Mouse (Mus musculus): ENCODE results near the gene Plekhn1. TPM values are rescaled to one million over a fixed set of nuclear protein-coding genes. Genes with fewer than 3 reads are reported as not detected.

The Plekhn1 gene
- polyA plus RNA-seq, 1 experiment from 2014 or later, result 11.6 TPM

DNA sequence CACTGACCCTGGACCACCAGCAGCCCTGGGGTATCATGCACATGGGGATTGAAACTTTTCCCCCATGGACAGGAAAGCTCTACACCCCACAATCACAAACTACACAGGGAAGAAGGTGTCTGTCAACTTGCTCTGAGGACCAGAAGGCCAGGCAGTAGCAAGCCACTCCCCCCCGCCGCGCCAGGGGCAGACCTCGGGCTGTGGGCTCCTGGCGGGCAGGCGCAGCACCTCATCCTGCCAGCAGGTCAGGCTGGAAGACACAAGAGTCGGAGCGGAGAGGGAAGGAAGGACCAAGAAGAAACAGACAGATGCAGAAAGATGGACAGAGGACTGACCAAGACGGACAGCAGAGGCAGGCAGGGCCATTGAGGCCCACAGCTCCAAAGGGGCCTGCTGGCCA, 57.0 kb downstream of the Plekhn1 start:
- Histone ChIP-seq H3K9me3 (replicated peaks) (no peaks in the 10 kb centered on the region), H3K27me3 (no peaks in the 10 kb centered on the region), H3K4me2 (no peak overlapping the region), H3K4me3 (no peak overlapping the region), H3K4me1 (replicated peaks) (no peaks in the 10 kb centered on the region), H3K36me3 (peaks cover 72% of the 10 kb centered on the region), H3K27ac (no peak overlapping the region), H3K9ac (no peak overlapping the region)
- ATAC-seq (replicated peaks; ENCODE audit: insufficient number of reproducible peaks, insufficient read depth, low FRiP score, low read depth), result no peak
- WGBS, result 89% methylated on average over 9 of the region's 9 CpGs

DNA sequence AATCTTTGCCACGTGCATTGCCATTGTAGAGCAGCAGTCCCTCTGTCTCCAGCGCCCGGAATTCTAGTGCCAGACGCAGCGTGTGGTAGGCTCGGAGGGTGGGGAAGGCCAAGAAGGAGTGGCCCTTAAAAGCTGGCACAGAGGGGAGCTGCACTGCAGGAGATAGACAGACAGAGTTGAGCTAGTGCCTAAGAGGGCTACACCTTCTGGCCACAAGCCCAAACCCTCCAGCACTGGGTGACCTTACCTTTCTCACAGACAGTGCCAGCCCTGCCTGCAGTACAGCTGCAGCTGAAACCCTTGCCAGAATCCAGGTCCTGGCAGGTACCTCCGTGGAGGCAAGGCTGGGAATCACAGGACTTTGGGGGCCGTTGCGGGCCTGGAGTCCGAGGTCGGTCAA, 62.8 kb downstream of the Plekhn1 start:
- 94% methylated on average over 11 of the region's 11 CpGs for WGBS
- Histone ChIP-seq H3K27me3 (no peaks in the 10 kb centered on the region), H3K27ac (no peak overlapping the region), H3K4me3 (no peak overlapping the region), H3K36me3 (peaks cover 99% of the 10 kb centered on the region), H3K4me2 (no peak overlapping the region), H3K9ac (no peak overlapping the region), H3K9me3 (replicated peaks) (no peaks in the 10 kb centered on the region), H3K4me1 (replicated peaks) (no peaks in the 10 kb centered on the region)
- ATAC-seq (replicated peaks; ENCODE audit: insufficient number of reproducible peaks, insufficient read depth, low FRiP score, low read depth), result no peak

Small RNA genes lying within 50 kb of the gene (microRNA-seq; reads per million reads assigned to microRNA genes)
- gene Mir7658, result 3.8 reads per million, percentile 13 among the genes with 10 or more reads in this experiment

Other genes starting within 250 kb of the Plekhn1 start
- 7.7 and 10.0 TPM in 2 replicates for gene B3galt6, start 242.2 kb downstream of the Plekhn1 start, polyA plus RNA-seq (2015; fragmentation: Nextera tagmentation; extraction: Ambion mirVana)
- gene Sdf4, start 242.0 kb downstream of the Plekhn1 start, polyA plus RNA-seq (2015; fragmentation: Nextera tagmentation; extraction: Ambion mirVana), result 105 and 127 TPM in 2 replicates
- 0.36 and 0.55 TPM in 2 replicates for gene Tnfrsf4, start 221.0 kb downstream of the Plekhn1 start, polyA plus RNA-seq (2015; fragmentation: Nextera tagmentation; extraction: Ambion mirVana)
- 1.9 and 2.9 TPM in 2 replicates for gene Tnfrsf18, start 208.7 kb downstream of the Plekhn1 start, polyA plus RNA-seq (2015; fragmentation: Nextera tagmentation; extraction: Ambion mirVana)
- 0.59 and 1.1 TPM in 2 replicates for gene Ttll10, start 175.4 kb downstream of the Plekhn1 start, polyA plus RNA-seq (2015; fragmentation: Nextera tagmentation; extraction: Ambion mirVana)
- gene 9430015G10Rik, start 124.9 kb downstream of the Plekhn1 start, polyA plus RNA-seq (2015; fragmentation: Nextera tagmentation; extraction: Ambion mirVana), result 11.6 and 19.4 TPM in 2 replicates
- gene Rnf223, start 104.3 kb downstream of the Plekhn1 start, polyA plus RNA-seq (2015; fragmentation: Nextera tagmentation; extraction: Ambion mirVana), result 0.19 and 0.30 TPM in 2 replicates
- gene Agrn, start 37.4 kb downstream of the Plekhn1 start, polyA plus RNA-seq (2015; fragmentation: Nextera tagmentation; extraction: Ambion mirVana), result 38.0 and 51.4 TPM in 2 replicates
- 2.7 and 8.7 TPM in 2 replicates for gene Isg15, start 34.0 kb downstream of the Plekhn1 start, polyA plus RNA-seq (2015; fragmentation: Nextera tagmentation; extraction: Ambion mirVana)
- gene AW011738, start 31.6 kb downstream of the Plekhn1 start, polyA plus RNA-seq (2015; fragmentation: Nextera tagmentation; extraction: Ambion mirVana), result 3.0 and 5.0 TPM in 2 replicates
- 9.7 and 10.8 TPM in 2 replicates for gene Perm1, start 19.0 kb downstream of the Plekhn1 start, polyA plus RNA-seq (2015; fragmentation: Nextera tagmentation; extraction: Ambion mirVana)
- 29.1 and 46.4 TPM in 2 replicates for gene Noc2l, start 1.2 kb upstream of the Plekhn1 start, polyA plus RNA-seq (2015; fragmentation: Nextera tagmentation; extraction: Ambion mirVana)
- gene Samd11, start 20.8 kb upstream of the Plekhn1 start, polyA plus RNA-seq (2015; fragmentation: Nextera tagmentation; extraction: Ambion mirVana), result 0.31 and 1.0 TPM in 2 replicates
- not detected in 2 replicates for gene Vmn2r-ps159, start 96.2 kb upstream of the Plekhn1 start, polyA plus RNA-seq (2015; fragmentation: Nextera tagmentation; extraction: Ambion mirVana)

Measured in heart, embryonic 15.5 days (tissue).